Mouse (Mus musculus) A20 (cell line): Measurements from ENCODE around the gene Snip1.

Experiments used
- DNase-seq: peaks from one replicate; pipeline ENCODE4 v3.0.0-alpha.2; 2011; ENCODE audit warnings: low read depth, low spot score

Snip1 gene

DNA sequence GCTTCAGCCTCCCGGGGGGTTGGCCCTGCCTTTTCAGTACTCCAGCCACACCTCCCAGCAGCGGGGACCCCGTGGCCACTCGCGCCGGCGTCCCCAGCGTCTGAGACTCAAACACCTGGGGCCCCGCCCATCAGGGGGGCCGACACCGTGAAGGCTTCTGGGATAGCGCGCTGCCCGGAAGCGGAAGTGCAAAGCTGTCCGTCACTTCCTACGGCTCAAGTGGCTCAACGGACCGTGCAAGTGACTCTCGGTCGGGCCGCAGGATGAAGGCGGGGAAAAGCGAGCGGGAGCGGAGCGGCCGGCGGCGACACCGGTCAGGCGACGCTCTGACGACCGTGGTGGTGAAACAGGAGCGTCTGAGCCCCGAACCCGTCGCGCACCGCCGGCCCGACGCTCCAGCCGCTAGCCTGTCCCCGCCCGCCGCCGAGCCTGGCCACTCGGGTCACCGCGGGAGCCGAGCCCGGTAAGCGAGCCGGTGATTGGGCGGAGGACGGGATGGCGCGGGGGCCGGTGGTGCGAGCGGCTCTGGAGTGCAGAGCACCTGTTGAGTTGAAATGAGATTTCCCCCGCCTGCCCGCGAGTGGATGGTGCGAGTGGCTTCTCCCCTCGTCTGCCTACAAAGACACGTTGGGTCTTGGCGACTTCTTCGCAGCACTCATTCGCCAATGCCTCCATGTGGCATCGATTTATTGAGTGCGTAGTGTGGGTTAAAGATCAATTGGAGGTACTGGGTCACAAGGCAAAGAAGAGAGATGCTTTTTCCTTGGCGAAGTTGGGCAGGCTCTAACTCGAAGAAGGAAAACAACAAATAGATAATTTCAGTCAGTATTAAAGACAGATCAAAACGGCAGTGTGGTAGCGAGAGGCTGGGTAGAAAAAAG, at the start of gene Snip1:
Snip1 (plus strand) TSS at position 183 of the 881 bp plus-strand sequence.
- peak; percentile 97 for DNase-seq

DNA sequence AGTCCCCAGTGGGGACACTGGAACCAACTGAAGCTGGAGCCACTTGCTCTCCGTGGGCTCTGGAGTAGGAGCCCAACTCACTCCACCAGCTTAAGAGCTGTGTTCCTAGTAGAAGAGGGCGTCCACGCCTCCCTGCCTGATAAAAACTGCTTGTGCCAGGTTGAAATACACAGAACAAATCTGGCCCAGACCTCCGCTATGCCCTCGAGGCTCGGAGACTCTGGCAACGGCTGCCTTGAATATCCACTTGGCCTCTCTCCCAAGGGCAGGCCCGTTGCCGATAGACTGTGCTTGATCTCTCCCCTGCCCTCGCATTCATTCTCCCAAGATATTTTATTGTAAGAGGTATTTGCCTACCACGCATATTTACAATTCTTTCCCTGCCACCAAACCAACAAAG, 49.0 kb upstream of the Snip1 start:
- DNase-seq, result no peak

DNA sequence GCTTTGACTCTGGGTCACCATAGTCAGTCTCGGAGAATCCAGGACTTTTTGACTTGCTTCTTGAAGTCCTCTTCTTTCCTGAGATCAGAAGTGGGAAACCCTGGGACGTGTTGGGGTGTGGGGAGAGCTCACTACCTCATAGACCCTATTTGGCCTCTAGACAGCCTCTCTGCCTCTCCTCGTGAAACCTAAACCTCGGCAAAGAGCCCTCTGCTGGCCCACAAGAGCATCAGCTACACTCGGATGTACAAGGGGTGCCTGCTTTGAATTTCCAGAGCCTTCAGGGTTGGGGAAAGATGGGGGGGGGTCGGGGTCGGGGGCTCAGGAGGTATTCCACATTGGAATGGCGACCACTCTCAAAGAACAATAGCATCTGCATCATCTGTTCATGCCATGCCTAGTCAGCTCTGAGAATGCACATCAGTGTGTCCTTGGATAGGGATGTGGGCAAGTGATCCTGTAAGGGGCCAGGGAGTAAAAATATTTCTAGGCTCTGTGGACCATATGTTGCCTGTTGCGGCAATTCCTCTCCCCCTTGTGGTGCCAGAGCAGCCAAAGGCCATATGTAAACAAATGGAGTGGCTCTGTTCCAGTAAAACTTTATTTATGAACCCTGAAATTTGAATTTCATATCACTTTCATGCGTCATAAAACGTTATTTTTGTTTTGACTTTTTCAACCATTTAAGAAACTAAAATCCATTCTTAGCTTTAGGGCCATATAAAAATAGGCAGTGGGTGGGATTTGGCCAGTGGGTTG, 45.5 kb upstream of the Snip1 start:
- DNase-seq, result peak; percentile 48

DNA sequence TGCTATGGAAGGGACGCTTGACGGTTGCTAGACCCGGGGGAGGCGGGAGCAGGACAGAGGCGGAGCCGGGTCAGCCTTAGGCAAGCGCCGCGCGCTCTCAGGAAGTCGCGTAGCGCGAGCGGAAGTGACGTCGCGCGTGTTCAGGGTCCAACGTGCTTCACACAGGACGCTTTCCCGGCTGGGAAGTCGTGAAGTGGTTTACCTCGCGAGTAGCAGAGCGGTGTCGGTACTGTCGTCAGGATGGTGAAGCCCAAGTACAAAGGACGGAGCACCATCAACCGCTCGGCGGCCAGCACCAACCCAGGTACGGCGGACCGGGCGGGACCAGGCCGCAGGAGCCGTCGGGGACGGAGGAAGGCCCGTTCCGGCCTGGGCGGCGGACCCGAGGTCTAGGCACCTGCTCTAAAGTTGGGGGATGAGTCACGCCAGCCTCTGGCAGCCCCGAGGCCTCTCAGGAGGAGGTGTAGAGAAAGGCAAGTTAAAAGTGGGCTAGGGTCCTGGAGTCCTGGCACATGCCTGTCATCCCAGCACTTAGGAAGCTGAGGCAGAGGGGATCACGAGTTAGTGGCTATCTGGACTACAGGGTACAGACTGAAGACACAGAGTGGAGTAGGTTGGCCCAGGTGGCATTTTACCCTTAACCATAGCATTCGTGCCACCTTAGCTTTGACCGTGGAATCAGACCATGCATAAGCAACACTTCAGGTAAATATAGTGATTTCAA, 36.4 kb upstream of the Snip1 start:
- DNase-seq, result peak; percentile 95

DNA sequence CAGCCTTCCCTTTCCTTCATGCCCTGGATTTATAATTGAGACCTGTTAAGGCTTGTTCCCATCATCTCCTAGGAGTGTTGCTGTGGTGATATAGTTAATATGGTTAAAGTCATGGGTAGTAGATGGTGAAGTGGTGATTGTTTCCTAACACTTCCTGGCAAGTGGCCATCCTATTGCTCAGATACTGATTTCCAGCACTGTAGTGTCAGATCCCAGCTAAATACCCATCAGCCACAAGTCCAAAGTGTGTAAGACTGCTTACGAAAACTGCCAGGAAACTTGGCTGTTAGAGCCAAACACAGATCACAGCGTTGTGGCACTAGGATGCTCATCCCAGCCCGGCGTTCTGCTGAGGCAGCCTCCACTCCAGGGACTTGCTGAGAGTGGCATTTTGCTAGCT, 32.1 kb upstream of the Snip1 start:
- no peak for DNase-seq

DNA sequence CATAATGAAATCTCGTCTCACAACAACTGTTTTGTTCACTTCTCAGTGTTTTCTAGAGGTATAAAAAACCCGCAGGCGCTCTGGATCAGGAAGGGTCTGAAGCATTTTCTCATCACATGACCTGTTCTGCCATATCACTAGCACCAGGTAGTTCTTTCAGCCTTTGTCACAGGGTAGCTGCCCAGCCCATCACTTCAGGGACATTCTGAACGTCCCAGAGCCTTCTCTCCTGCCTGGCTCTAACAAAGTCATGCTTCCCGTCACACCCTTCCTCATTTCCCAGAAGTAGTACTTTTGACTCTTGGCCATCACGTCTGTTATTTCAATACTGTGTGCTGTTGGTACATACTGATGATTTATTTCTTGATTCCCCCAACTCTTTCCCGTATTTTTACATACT, 22.0 kb upstream of the Snip1 start:
- no peak for DNase-seq

DNA sequence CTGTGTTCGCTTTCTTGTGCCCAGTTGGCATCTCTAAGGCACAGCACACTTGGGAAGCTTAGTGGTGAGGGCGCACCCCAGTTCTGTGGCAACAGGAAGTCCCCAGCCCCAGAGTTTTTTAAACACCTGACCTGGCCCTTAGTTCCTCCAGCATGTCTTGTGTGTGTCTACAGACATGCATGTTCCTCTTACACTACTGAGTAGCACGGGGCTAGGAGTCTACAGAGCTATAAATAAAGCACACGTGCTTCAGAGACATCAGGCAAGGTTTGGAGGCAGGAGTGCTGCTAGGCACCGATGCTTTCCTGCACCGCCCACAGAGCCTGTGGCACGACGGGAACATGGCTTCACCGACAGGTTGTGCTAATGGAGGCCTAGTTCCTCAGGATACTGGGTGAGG, 11.1 kb upstream of the Snip1 start:
- DNase-seq, result no peak

DNA sequence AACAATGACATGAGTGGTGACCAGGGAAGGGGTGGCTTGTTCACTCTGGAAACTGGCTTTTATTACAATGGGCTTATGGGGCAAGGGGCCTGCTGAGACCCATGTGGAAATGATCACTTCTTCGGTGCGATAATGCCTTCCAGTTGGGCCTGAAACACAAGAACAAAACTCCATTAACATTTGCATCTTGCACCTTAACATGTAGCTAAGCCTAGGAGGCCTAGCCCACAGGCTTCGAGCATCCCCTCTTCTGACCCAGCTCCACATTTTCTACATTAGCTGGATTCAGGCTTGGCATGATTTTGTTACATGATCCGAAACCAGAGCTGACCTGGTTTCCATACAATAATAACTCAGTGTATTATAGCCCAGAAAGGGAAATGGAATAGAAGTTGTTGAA, 10.0 kb upstream of the Snip1 start:
- no peak for DNase-seq

DNA sequence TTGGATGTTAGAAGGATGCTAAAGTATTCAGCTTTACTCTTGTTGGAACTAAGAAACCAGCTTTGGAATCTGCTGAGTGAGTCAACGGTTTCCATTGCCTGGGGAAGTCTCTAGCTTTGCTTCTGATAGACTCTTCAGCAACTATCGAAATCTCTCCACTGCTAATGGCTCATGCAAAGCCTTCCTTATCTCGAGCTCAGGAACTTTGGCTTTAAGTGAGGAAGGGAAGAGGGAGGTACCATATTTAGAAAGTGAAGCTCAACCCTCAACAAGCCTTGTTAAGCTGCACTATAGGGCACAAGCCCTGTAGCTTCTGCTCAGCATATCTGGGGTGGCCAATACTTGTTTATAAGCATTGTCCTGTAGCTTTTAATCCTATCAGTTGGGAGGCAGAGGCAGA, 9.2 kb upstream of the Snip1 start:
- no peak for DNase-seq

DNA sequence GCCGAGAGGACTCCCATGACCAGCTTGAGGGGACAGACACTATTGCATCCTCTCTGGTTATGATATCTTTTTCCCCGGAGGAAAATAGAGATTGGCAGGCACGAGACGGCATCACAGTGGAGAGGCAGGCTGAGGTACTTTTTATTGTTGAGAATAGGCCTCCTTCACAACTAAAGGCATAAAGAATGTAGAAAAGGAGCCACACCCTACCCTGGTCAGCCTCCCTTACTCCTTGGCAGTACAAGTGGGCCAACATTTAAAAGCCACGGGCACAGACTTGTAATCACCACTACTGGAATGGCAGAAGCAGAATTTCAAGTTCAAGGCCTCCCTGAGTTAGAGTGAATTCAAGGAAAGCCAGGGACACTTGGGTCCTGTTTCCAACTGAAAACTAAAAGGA, 8.4 kb upstream of the Snip1 start:
- DNase-seq, result no peak

DNA sequence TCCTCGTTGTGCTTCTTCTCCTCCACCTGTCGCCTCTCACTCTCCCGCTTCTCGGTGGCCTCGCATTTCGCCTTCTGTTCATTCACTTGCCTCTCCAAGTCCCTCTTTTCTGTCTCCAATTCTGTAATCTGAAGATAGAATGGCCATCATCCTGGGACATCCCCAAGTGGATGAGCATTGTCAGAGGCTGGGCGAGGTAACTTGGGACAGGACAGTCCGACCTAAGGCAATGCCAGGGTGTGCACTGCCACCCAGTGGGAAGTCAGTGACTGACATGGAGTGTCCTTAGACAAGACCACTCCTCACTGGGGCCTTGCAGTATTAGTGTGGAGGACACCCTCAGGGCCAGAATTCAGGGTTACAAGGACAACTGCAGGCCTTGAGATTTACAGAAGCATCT, 7.4 kb upstream of the Snip1 start:
- DNase-seq, result peak; percentile 78

DNA sequence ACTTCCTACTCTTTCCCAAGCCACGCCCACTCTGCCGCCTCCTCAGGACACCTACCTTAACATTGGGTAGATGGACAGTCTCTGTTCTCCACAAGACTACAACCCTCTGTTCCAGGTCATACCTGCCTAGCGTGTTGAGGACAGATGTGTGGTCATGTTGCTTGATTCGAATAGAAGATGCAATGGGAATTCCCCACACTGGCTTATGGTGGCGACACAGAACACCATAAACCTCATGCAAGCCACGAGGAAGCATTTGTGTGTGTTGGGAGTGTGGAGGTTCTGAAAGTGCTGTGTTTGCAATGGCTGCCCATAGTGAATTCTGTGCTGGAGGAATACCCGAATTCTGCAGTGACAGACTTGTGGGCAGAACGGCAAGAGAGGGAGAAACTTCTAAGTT, 2.6 kb upstream of the Snip1 start:
- no peak for DNase-seq

DNA sequence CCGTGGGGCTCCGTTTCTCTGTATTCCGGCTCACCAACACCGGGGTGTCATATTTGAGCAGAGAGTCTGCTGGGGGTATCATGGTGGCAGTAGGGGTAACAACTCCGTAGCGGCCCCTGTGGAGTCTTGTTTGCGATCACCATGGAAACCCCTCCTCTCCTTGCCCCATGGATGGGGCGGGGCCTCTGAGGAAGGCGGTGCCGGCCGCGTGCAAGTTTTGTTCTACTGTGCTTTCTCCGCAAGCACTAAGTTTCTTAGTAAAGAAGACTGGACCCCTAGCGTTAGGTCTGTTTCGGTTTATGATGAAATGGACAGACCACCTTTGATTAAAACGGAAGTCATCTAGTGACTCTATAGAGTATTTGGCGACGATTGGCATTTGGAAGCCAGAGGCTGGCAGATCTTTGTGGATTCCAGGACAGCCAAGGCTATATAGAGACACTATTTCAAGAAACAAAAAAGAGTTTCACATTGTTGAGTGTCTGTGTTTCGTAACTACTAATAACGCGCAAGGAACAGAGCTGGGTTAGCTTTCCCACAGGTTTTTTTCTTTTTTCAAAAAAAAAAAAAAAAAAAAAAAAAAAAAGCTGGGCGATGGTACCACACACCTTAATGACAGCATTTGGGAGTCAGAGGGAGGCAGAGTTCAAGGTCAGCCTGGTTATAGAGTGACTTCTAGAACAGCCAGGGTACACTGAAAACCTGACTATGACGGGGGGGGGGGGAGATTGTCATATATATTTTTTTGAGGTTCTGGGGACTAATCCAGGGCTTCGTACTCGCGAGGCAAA, 760 bp upstream of the Snip1 start, which contains the start of gene Dnali1:
Dnali1 (minus strand) TSS at position 187 of the 791 bp plus-strand sequence.
- peak; percentile 68 for DNase-seq

DNA sequence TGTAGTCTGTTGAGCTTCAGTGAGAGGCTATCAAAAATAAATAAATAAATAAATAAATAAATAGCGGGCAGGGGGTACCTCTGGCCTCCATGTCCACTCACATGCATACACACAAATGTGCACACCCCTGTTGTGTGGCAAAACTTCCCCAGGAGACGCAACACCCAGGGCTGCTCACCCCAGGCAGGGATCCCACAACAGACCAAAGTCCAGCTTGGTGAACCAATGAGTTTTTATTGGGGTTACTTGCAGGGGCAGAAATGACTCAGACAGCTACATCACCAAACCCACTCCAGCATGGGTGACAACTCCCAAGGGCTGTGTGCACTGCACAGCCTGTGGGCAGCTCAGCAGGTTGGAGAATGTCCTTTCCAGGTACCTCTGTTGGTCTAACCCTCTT, 11.2 kb downstream of the Snip1 start:
- DNase-seq, result no peak

DNA sequence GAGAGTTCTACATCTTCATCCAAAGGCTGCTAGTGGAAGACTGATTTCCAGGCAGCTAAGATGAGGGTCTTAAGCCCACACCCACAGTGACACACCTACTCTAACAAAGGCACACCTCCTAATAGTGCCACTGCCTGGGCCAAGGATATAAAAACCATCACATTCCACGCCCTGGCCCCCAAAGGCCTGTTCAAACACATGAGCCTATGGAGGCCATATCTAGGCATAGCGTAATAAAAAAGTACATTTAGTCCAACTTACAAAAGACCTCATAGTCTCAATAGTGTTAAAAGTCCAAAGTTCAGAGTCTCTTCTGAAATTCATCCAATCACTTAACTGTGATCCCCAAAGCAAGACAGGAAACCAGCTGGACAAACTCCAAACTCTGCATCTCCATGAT, 12.2 kb downstream of the Snip1 start:
- no peak for DNase-seq

DNA sequence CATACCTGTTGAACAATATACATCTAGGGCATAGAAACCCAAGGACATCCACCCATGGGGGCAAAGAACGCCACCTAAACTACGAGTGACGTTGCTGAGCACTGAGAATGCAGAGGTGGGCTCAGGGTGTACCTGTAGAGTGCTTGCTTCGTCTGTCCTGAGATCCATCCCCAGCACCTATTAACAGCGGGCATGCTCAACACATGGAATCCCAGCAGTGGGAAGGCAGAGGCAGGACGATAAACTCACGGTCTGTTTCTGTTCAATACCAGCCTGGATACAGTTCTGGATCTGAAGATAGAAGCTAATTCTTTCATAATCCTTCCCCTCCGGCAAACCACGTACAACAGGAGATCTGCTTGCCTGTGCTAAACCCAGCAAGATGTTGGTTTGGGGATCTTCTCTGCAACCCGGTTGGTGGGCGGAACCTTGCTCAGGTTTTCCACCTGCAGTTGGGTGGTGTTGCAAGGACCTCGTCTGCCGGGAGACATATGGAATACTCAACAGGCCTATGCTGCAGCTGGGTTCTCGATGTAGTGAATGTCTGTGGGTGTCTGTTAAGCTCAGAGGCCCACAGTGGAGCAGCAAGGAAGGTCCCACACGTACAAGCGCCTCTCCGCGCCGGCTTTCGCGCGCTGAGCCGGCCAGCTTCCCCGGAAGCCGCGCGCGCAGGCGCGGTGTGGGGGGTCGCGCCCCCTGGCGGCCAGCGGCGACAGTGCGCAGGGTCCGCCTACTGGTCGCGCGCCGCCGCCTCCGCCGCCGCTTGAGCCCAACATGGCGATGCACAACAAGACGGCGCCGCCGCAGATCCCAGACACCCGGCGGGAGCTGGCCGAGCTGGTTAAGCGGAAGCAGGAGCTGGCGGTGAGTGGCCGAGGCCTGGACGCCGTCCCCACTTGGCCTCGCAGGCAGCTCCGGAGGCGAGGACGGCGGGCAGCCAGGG, 18.2 kb downstream of the Snip1 start, which contains the start of gene Meaf6:
Meaf6 (plus strand) TSS at position 732 of the 943 bp plus-strand sequence.
- peak; percentile 93 for DNase-seq

DNA sequence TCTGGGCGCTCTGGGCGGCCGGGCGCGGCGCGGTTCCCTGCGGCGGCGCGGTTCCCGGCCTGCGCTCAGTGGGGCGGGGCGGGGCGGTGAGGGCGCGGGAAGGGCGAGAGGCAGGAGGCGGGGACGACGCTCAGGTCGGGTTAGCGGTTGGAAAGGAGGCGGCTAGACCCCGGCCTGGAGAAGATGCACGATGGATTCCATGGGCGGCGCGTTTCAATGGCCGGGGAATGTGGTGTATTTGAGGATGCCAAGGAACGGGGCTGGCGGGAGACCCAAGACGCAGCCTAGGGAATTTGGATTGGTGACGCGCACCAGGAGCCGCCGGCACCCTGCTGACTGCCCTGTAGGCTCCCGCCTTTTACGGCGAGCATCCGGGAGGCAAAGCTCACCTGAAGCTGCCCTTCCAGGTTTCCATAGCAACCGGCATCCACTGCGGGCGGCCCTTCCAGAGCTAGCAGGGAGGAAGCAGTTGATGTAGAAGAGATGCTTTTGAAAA, 18.9 kb downstream of the Snip1 start:
- peak; percentile 75 for DNase-seq

DNA sequence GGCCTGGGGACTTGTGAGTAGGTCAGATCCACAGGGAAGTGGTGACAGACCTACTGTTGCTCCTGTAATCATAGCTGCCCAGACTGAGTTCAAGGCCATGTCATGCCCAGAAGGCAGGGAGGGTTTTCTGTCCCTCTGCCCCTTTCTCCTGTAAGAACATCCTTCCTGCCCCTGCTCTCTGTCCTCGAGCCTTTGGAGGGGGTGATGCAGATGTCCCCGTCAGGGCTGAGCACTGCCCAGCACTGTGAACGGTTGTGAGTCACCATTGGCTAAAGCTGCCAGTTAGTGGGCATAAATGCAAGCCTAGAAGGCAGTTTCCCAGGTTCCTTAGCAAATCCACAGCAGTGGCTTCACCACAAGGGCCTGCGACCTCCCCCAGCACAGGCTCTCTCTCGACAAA, 26.6 kb downstream of the Snip1 start:
- DNase-seq, result no peak

DNA sequence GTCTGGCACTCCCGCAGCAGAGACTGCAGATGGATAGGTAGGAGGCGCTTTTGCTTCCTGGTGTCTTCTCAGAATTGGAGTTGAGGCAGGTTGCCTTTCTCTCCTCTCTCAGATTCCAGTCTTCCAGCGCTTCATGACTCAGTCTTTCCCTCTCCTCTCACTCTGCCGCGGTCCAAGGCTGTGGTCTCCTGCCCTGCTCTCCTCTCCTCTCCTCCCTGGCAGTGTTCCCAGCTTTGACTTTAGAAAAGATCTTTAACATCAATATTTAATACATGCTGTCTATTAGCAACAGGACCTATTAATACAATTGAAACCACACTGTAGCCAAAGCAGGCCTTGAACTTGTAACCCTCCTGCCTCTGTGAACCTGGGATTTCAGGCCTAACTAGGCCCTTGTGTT, 29.6 kb downstream of the Snip1 start:
- DNase-seq, result no peak

DNA sequence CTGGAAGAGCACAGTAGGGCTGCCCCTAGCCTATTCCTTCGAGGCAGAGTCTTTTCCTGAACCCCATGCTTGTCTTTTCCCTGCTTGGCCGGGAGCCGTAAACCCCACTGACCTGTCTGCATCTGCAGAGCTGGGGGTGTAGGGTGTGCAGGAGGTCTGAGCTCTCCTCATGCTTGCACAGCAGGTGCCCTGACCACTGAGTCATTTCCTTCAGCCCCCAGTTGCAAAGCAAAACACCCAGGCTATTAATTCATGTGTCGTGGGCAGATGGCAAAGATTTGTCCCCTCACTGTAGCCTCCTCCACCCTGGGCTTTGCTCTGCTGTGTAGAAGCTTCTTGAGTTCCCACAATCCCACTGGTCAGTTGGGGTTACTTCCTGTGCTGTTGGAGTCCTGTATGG, 30.9 kb downstream of the Snip1 start:
- DNase-seq, result no peak
